Mouse (Mus musculus): ENCODE results near the gene Rs1.

The Rs1 gene

DNA sequence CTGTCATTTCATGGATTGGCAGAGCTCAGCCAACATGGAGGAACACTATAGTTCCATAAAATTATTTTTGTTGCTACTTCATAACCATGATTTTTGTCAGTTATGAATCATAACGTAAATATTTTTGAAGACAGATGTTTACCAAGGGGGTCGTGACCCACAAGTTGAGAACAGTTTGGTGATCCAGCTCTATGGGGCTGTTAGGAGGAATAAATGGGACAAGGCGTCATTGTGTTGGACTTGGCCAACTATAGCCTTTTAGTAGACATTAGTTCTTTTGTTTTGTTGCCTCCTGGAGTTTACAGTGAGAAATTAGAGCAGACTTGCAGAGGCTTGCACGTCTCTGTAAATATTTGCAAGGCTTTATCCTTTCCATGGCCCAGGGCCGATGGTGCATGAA, 14.5 kb downstream of the Rs1 start:
- Histone ChIP-seq H3K4me3 (replicated peaks; ENCODE audit: low read length) (no peak overlapping the region), H3K4me1 (replicated peaks; ENCODE audit: low read depth, low read length) (no peaks in the 10 kb centered on the region), H3K36me3 (ENCODE audit: insufficient read depth, low read length) (no peaks in the 10 kb centered on the region), H3K27me3 (ENCODE audit: insufficient read depth, low read length) (no peaks in the 10 kb centered on the region), H3K9me3 (ENCODE audit: low read length) (no peaks in the 10 kb centered on the region)
- TF ChIP-seq NANOG (IDR thresholded peaks at IDR 0.05; ENCODE audit: borderline replicate concordance, low read length) (no peak), CTCF (conservative IDR thresholded peaks at IDR 0.05; ENCODE audit: low read length) (no peak), POU5F1 (IDR thresholded peaks at IDR 0.05; ENCODE audit: borderline replicate concordance, low read length) (no peak)

DNA sequence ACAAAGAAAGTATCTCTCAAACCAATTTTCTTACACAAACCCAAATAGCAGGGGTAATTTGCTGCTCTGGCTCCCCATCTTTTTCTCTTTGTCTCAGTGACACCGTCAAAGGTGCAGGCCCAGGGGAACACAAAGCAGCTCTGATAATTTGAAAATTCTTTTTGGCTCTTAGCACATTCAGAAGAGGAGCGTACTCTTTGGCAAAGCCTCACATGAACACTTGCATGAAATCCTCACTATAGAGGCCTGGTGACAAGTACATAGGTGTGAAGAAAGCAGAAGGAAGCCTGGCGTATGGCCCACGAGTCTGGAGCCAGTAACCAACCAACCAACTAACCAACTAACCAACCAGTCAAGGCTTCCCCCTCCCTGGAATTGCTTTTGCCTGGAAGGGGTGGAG, 27.1 kb downstream of the Rs1 start:
- no peaks in the 10 kb centered on the region for H3K36me3 ChIP-seq (ENCODE audit: insufficient read depth, low read length)
- no peaks in the 10 kb centered on the region for H3K27me3 ChIP-seq (ENCODE audit: insufficient read depth, low read length)
- TF ChIP-seq NANOG (IDR thresholded peaks at IDR 0.05; ENCODE audit: borderline replicate concordance, low read length) (no peak), POU5F1 (IDR thresholded peaks at IDR 0.05; ENCODE audit: borderline replicate concordance, low read length) (no peak), CTCF (conservative IDR thresholded peaks at IDR 0.05; ENCODE audit: low read length) (no peak)
- no peaks in the 10 kb centered on the region for H3K9me3 ChIP-seq (ENCODE audit: low read length)
- H3K4me1 ChIP-seq (replicated peaks; ENCODE audit: low read depth, low read length): no peaks in the 10 kb centered on the region
- H3K4me3 ChIP-seq (replicated peaks; ENCODE audit: low read length): no peak overlapping the region

DNA sequence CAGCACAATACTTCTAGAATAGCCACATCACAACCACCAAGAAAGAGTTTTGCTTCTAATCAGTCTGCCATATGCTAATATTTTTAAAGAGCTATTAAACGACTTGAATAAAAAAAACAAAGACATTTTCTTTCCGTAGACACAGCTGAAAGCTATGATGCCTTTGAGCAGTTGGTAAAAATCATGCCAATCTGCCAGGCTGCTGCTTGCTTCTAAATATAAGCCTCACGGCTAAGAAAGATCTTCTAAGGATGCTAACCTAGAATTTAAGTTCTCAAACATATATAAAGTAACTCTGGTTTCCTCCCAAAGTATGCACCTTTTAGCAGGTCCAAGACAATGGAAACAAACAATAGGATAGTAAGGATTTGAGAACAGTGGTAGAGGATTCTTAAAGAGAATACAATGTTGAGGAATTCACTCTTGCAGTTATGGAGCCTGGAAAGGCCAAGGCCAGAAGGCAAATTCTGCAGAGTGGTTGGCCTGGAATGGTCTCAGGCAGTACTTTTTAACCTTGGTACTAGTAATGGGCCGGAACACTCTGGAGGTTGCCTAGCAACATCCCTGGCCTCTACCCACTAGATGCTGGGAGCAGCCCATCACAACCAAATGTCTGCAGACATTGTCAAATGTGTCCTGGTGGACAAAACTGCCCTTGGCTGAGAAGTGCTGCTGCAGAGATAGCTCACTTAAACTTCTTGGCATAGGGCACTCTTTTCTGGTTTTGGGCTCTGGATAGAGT, 36.8 kb downstream of the Rs1 start:
- no peaks in the 10 kb centered on the region for H3K27me3 ChIP-seq (ENCODE audit: insufficient read depth, low read length)
- H3K4me1 ChIP-seq (replicated peaks; ENCODE audit: low read depth, low read length): no peaks in the 10 kb centered on the region
- TF ChIP-seq CTCF (conservative IDR thresholded peaks at IDR 0.05; ENCODE audit: low read length) (no peak), NANOG (IDR thresholded peaks at IDR 0.05; ENCODE audit: borderline replicate concordance, low read length) (no peak), POU5F1 (IDR thresholded peaks at IDR 0.05; ENCODE audit: borderline replicate concordance, low read length) (no peak)

DNA sequence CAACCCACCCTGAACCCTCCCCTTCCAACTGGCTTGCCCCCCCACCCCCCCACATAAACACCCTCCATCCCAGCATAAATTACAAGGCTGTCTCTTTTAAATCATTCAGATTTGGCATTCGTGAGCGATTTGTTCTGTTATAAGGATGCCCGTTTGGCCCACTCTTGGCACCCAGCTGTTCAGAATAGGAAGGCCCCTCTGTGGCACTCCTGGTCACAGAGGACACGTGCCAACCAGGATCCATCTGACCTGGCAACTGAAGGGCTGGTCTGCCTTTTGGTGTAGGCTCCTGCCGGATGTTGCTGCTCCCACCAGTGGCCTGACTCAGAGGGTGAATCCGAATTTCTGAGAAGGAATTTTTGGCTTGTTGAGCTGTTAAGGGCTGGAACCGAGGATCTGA, 40.4 kb downstream of the Rs1 start:
- Histone ChIP-seq H3K27me3 (ENCODE audit: insufficient read depth, low read length) (no peaks in the 10 kb centered on the region), H3K4me1 (replicated peaks; ENCODE audit: low read depth, low read length) (no peaks in the 10 kb centered on the region), H3K36me3 (ENCODE audit: insufficient read depth, low read length) (no peaks in the 10 kb centered on the region), H3K4me3 (replicated peaks; ENCODE audit: low read length) (no peak overlapping the region), H3K9me3 (ENCODE audit: low read length) (no peaks in the 10 kb centered on the region)
- no peak for TF ChIP-seq POU5F1 (IDR thresholded peaks at IDR 0.05; ENCODE audit: borderline replicate concordance, low read length)

More for the DNA sequence above, 36.8 kb downstream of the Rs1 start:
- Histone ChIP-seq H3K36me3 (ENCODE audit: insufficient read depth, low read length) (no peaks in the 10 kb centered on the region), H3K4me3 (replicated peaks; ENCODE audit: low read length) (no peak overlapping the region), H3K9me3 (ENCODE audit: low read length) (no peaks in the 10 kb centered on the region)

Measured in E14TG2a.4 (cell line).